Mouse (Mus musculus): ENCODE results near the gene Senp1.

DNA sequence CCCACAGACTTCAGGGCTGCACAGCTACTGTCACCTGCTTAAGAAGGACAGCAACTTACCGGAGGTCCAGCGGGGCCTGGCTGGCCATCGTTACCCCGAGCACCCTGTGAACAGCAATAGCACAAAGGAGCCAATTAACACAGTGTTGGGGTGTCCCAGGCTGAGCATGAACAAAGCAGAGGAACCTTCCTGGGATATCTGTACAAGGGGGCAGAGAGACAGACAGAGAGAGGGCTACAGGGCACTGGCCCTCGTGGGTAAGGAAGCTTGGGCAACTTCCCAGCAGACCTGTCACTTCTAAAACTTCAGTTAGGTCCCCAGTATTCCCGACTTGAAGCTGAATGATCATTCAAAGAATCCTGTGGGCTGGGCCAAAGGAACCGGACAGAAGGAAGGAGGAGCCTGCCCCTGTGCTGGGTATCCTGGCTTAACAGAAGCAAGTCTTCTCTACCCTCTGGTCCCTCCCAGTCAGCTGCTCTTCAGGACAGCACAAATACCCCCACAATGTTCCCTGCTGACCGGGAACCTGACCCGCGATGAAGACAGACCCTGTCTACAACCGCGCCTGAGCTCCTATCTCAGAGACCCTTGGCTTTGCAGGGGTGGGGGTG lies 102.2 kb downstream of the Senp1 start:
- no peak for TF ChIP-seq CTCF (IDR thresholded peaks at IDR 0.05; ENCODE audit: insufficient read depth, low read depth, low read length)
- no peak for TF ChIP-seq POLR2A (IDR thresholded peaks at IDR 0.05; ENCODE audit: insufficient read depth, low read depth, low read length)
